Mouse (Mus musculus) midbrain, embryonic 10.5 days (tissue): ENCODE data around the gene Fam155a. TPM values are rescaled to one million over a fixed set of nuclear protein-coding genes. Genes with fewer than 3 reads are reported as not detected.

Experiments
- DNase-seq: peaks from one replicate; pipeline ENCODE4 v3.0.0-alpha.2; 2017; ENCODE audit warnings: low spot score
- H3K27ac ChIP-seq: fragments of 300-500 bp; sonication (generic); replicated peaks from 2 replicates; pipeline ENCODE4 v1.5.1; 2016; ENCODE audit warnings: mild to moderate bottlenecking
- H3K27me3 ChIP-seq: fragments of 300-500 bp; sonication (generic); 2 replicates; pipeline ENCODE4 v1.6.1; 2016; ENCODE audit warnings: low read depth, mild to moderate bottlenecking; ENCODE audit not compliant: poor library complexity, severe bottlenecking
- H3K36me3 ChIP-seq: fragments of 300-500 bp; sonication (generic); 2 replicates; pipeline ENCODE4 v1.6.1; 2016; ENCODE audit warnings: mild to moderate bottlenecking, moderate library complexity
- H3K4me1 ChIP-seq: fragments of 300-500 bp; sonication (generic); 2 replicates; pipeline ENCODE4 v1.6.1; 2016
- H3K4me3 ChIP-seq: fragments of 300-500 bp; sonication (generic); 2 replicates; pipeline ENCODE4 v1.5.1; 2016; ENCODE audit warnings: mild to moderate bottlenecking, moderate library complexity
- H3K9me3 ChIP-seq: fragments of 300-500 bp; sonication (generic); replicated peaks from 2 replicates; pipeline ENCODE4 v1.6.1; 2016; ENCODE audit warnings: mild to moderate bottlenecking
- WGBS: fragments of 180-500 bp; shearing (Covaris S2); methylation state at CpG from one replicate; pipeline ENCODE4 v1.1.7; 2016; 5-methylcytosine and 5-hydroxymethylcytosine counted together
- polyA plus RNA-seq: library from polyadenylated mRNA; unstranded; fragments of >200 nt; fragmentation: Nextera tagmentation; extraction: Ambion mirVana; gene quantifications from 2 replicates; pipeline ENCODE4 v1.2.1, GENCODE M21; 2016

Gene Fam155a
- polyA plus RNA-seq, 1 experiment from 2014 or later, result 1.8 TPM

- Histone ChIP-seq H3K27me3 (no peaks in the 10 kb centered on the region), H3K27ac (no peak overlapping the region), H3K4me3 (no peak overlapping the region), H3K4me1 (0 out of 2 replicates have a peak, but pooled peaks cover 7% of the 10 kb centered on the region), H3K36me3 (no peaks in the 10 kb centered on the region), H3K9me3 (no peaks in the 10 kb centered on the region)
- 90% methylated on average over 5 of the region's 5 CpGs for WGBS
- no peak for DNase-seq
Measured at GRCm38 (mm10) chr8:9453742-9454141, 317.2 kb downstream of the Fam155a start.

DNA sequence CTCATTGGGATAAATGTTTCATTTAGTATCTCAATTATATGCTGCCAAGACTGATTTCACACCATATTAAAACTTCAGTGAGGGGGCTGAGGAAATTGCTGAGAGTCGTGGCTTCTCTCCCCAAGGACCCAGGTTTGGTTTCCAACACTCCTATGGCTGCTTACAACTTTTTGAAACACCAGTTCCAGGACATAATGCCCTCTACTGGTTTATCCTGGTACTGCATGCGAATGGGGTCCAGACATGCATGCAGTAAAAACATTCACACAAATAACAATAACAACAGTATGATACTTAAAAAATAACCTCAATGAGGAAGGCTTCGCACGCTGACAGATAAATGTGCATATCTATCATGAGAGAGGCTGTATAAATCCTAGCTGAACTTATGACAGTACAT is 319.4 kb downstream of the Fam155a start:
- Histone ChIP-seq H3K4me3 (no peak overlapping the region), H3K4me1 (0 out of 2 replicates have a peak, but pooled peaks cover 5% of the 10 kb centered on the region), H3K9me3 (no peaks in the 10 kb centered on the region), H3K36me3 (no peaks in the 10 kb centered on the region), H3K27ac (no peak overlapping the region), H3K27me3 (no peaks in the 10 kb centered on the region)
- 71% methylated on average over 4 of the region's 4 CpGs for WGBS
- no peak for DNase-seq

- no peak for DNase-seq
- H3K36me3 ChIP-seq, result no peaks in the 10 kb centered on the region
- H3K4me3 ChIP-seq, result no peak overlapping the region
- WGBS, result 72% methylated on average over 7 of the region's 7 CpGs
- H3K27ac ChIP-seq, result no peak overlapping the region
- peaks cover 4% of the 10 kb centered on the region; the same call in 1 of the 2 replicates for H3K4me1 ChIP-seq
- H3K27me3 ChIP-seq, result no peaks in the 10 kb centered on the region
- no peaks in the 10 kb centered on the region for H3K9me3 ChIP-seq
Measured at GRCm38 (mm10) chr8:9448613-9449012, 322.3 kb downstream of the Fam155a start.

- Histone ChIP-seq H3K4me3 (no peak overlapping the region), H3K9me3 (no peaks in the 10 kb centered on the region), H3K27ac (no peak overlapping the region), H3K27me3 (no peaks in the 10 kb centered on the region), H3K4me1 (no peaks in the 10 kb centered on the region), H3K36me3 (no peaks in the 10 kb centered on the region)
- WGBS, result 89% methylated on average over 4 of the region's 4 CpGs
- no peak for DNase-seq
Measured at GRCm38 (mm10) chr8:9437822-9438221, 333.1 kb downstream of the Fam155a start.

DNA sequence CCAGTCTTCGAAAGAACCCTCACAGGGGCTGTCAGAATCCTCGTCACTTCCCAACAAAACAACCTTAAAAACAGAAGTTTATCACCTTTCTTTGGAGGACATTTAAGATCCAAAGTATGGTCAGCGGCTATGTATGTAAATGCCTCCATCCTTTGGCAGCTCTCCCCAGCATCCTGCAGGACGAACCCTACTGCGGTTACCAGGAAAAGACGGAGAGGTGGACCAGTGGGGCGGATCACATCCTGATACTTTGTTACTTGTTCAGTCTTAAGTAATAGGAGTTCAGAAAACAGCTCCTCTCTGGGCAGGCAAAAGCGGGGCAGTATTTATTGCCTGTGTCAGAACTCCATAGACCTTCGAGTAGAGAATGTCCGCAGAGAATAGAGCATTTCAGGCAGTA is 335.5 kb downstream of the Fam155a start:
- Histone ChIP-seq H3K4me3 (no peak overlapping the region), H3K9me3 (no peaks in the 10 kb centered on the region), H3K27ac (no peak overlapping the region), H3K27me3 (no peaks in the 10 kb centered on the region), H3K4me1 (no peaks in the 10 kb centered on the region), H3K36me3 (no peaks in the 10 kb centered on the region)
- peak; percentile 17 for DNase-seq
- 54% methylated on average over 10 of the region's 10 CpGs for WGBS

- no peak overlapping the region for H3K27ac ChIP-seq
- no peaks in the 10 kb centered on the region for H3K4me1 ChIP-seq
- DNase-seq, result no peak
- WGBS, result 92% methylated on average over 11 of the region's 11 CpGs
- H3K9me3 ChIP-seq, result no peaks in the 10 kb centered on the region
- no peak overlapping the region for H3K4me3 ChIP-seq
- no peaks in the 10 kb centered on the region for H3K36me3 ChIP-seq
- H3K27me3 ChIP-seq, result no peaks in the 10 kb centered on the region
Measured at GRCm38 (mm10) chr8:9432635-9433372, 338.2 kb downstream of the Fam155a start.

GRCm38 (mm10) chr8:9428846-9429245 is 342.1 kb downstream of the Fam155a start:
- no peaks in the 10 kb centered on the region for H3K4me1 ChIP-seq
- H3K4me3 ChIP-seq, result no peak overlapping the region
- no peak overlapping the region for H3K27ac ChIP-seq
- 70% methylated on average over 4 of the region's 4 CpGs for WGBS
- H3K36me3 ChIP-seq, result no peaks in the 10 kb centered on the region
- H3K27me3 ChIP-seq, result no peaks in the 10 kb centered on the region
- DNase-seq, result no peak
- no peaks in the 10 kb centered on the region for H3K9me3 ChIP-seq

- Histone ChIP-seq H3K4me3 (no peak overlapping the region), H3K27ac (no peak overlapping the region), H3K9me3 (no peaks in the 10 kb centered on the region), H3K27me3 (no peaks in the 10 kb centered on the region), H3K36me3 (no peaks in the 10 kb centered on the region), H3K4me1 (no peaks in the 10 kb centered on the region)
- WGBS, result 93% methylated on average over 2 of the region's 2 CpGs
- no peak for DNase-seq
Measured at GRCm38 (mm10) chr8:9424069-9424468, 346.9 kb downstream of the Fam155a start.

DNA sequence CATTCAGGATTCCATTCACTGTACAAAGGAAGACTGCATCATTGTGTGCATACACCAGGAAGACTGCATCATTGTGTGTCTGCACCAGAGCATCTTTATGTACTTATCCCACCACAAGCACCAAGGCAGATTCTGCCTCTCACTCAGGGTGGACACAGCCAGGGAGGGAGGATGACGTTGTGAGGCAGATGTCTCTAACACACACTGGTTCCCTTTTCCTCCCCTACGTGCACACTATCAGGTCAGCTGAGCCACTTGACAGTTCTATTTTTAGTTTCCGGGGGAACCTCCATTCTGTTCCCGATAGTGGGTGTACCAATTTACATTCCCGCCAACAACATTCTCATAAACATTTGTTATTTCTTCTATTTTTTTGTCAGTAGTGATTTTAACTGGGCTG is 347.4 kb downstream of the Fam155a start:
- Histone ChIP-seq H3K36me3 (no peaks in the 10 kb centered on the region), H3K27me3 (no peaks in the 10 kb centered on the region), H3K9me3 (no peaks in the 10 kb centered on the region), H3K27ac (no peak overlapping the region), H3K4me1 (no peaks in the 10 kb centered on the region), H3K4me3 (no peak overlapping the region)
- WGBS, result 80% methylated on average over 5 of the region's 5 CpGs
- DNase-seq, result no peak

GRCm38 (mm10) chr8:9423184-9423583 is 347.8 kb downstream of the Fam155a start:
- WGBS, result 83% methylated on average over 2 of the region's 2 CpGs
- H3K4me1 ChIP-seq, result no peaks in the 10 kb centered on the region
- H3K9me3 ChIP-seq, result no peaks in the 10 kb centered on the region
- H3K4me3 ChIP-seq, result no peak overlapping the region
- no peaks in the 10 kb centered on the region for H3K36me3 ChIP-seq
- H3K27me3 ChIP-seq, result no peaks in the 10 kb centered on the region
- H3K27ac ChIP-seq, result no peak overlapping the region
- DNase-seq, result no peak

DNA sequence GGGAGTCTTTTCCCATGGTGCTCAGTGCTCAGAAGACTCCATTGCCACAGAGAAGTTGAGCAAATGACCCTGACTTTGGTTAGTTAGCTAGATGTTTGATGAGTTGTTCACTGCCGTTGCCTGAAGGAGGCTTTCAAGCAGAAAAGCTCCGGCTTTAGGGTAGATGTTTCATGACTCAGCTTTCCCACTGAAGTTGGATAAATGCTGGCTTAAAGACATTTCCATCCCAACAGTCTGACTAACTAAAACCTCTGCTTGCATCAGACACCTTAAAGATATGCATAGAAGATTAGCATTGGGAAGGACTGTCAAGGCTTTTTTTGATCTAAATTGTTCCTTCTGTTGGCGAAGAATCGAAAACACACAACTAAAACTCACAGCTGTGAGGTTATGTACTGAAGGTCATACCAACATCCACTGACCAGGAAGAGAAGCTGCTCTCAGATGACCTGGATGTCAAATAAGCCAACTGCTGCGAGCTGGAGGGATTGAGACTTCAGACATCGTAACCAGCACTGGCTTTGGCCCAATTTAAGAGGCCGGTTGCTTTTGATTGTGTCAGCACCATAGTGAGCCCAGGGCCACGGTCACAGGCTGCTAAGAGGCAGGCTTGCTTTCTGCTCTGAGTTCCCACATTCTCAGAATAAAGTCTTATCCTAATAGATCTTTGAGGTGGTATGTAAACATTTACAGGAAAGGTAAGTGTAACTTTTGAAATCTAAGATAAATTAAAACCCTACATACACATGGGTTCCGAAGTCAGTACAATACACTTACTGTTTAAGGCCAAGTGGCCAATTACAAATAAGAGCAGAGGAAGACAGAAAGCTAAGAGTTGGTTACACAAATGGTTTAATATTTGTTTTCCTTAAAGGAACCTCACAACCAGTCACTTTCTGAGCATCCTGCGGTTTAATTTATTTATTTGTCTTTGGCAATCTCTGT is 351.8 kb downstream of the Fam155a start:
- 79% methylated on average over 10 of the region's 10 CpGs for WGBS
- no peak for DNase-seq
- H3K27ac ChIP-seq, result no peak overlapping the region
- H3K36me3 ChIP-seq, result no peaks in the 10 kb centered on the region
- H3K4me1 ChIP-seq, result no peaks in the 10 kb centered on the region
- no peak overlapping the region for H3K4me3 ChIP-seq
- no peaks in the 10 kb centered on the region for H3K9me3 ChIP-seq
- H3K27me3 ChIP-seq, result no peaks in the 10 kb centered on the region

- H3K4me3 ChIP-seq, result no peak overlapping the region
- H3K27ac ChIP-seq, result no peak overlapping the region
- 91% methylated on average over 9 of the region's 9 CpGs for WGBS
- no peak for DNase-seq
- no peaks in the 10 kb centered on the region for H3K9me3 ChIP-seq
- H3K4me1 ChIP-seq, result no peaks in the 10 kb centered on the region
- no peaks in the 10 kb centered on the region for H3K27me3 ChIP-seq
- no peaks in the 10 kb centered on the region for H3K36me3 ChIP-seq
Measured at GRCm38 (mm10) chr8:9416189-9416588, 354.8 kb downstream of the Fam155a start.

- H3K9me3 ChIP-seq, result no peaks in the 10 kb centered on the region
- 55% methylated on average over 5 of the region's 5 CpGs for WGBS
Measured at GRCm38 (mm10) chr8:9408480-9408879, 362.5 kb downstream of the Fam155a start.

More at GRCm38 (mm10) chr8:9408480-9408879, 362.5 kb downstream of the Fam155a start:
- Histone ChIP-seq H3K4me1 (no peaks in the 10 kb centered on the region), H3K4me3 (no peak overlapping the region), H3K27ac (no peak overlapping the region), H3K27me3 (no peaks in the 10 kb centered on the region), H3K36me3 (no peaks in the 10 kb centered on the region)
- no peak for DNase-seq
